Mouse (Mus musculus): ENCODE measurements around the gene Disp3. TPM values are rescaled to one million over a fixed set of nuclear protein-coding genes. Genes with fewer than 3 reads are reported as not detected.
A peak's percentile ranks its signal among the peaks of the same experiment; 100 is the strongest.

The Disp3 gene
- total RNA-seq, 2 experiments from 2014 or later: 0.10 to 1.3 TPM

DNA sequence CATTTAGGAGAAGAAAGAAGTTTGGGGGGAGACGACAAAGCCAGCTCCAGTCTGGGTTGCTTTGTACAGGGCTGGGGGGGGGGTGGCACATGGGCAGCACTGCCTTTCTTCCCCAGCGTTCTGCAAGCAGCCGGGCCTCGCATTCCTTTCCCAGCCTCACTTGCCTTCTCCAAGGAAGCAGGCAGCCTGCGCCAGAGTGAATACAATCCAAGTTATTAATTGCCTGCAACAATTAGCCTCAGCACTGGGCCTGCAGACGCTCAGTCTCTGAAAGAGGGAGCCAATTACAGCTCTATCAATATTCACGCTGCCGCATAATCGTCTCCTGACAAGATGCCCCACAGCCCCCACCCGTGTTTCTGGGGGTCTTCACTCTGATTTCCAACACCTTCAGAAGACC lies 4.1 kb upstream of the Disp3 start:
- no peak for DNase-seq (ENCODE audit: low spot score in 2 of 2)

DNA sequence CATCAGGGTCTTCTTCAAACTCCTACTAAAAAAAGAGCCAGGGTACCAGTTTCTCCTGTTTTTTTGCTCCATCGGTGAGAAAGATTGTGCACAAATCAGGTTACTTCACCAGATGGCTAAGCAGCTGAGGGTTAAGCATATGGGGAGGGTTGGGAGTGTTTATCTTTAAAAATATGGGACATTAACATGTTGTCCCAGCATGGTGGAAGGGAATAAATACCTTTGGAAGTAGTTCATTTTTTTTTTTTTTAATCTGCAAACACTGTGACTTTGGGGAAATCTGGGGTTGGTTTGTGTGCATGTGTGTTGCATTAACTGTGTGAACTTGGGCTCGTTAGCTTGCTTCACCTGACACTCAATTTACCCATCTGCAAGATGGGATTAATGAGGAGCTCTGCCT lies 3.3 kb upstream of the Disp3 start:
- DNase-seq (ENCODE audit: low spot score in 2 of 2): no peak

DNA sequence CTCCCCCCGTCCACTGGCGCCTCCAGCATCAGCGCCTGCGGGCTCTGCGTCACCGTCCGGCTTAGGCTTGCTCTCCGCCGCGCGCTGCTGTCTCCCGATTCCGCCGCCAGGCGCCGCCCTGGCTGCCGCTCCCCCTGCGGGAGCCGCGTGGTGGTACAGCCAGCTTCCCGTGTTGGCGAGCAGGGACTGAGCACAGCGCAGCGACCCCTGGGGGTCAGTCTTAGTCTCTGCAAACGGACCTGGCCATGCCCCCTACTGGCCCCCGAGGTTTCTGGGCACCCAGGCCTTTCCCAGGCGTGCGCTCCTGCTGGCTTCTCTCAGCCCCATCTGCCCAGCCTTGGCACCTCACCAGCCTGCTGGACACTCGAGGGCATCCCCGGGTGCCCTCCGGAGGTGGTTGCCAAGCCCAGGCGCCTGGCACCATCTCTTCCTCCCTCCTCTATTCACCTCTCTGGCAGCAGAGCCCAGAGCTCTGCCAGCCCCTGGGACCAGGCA lies 337 bp upstream of the Disp3 start:
- DNase-seq (ENCODE audit: low spot score in 2 of 2): peak; percentile 76

DNA sequence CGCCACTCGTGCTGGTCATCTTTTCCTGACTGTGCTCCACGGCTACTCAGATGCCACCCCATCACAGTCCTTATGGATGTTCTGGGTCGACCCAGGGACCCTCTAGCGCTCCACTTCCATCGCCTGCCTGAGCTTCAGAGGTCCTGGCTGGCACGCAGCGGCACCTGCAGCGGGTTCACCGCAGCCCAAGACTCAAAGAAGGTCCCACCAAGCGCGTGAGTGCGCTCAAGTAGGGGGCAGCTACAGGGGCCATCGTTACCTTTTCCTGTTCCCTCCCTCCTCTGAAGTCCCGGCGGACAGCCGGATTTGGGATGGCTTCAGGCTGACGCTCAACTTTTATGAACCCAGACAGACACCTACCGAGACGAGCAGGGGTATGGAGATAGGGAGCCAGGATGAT lies 724 bp downstream of the Disp3 start:
- DNase-seq (ENCODE audit: low spot score in 2 of 2): no peak

DNA sequence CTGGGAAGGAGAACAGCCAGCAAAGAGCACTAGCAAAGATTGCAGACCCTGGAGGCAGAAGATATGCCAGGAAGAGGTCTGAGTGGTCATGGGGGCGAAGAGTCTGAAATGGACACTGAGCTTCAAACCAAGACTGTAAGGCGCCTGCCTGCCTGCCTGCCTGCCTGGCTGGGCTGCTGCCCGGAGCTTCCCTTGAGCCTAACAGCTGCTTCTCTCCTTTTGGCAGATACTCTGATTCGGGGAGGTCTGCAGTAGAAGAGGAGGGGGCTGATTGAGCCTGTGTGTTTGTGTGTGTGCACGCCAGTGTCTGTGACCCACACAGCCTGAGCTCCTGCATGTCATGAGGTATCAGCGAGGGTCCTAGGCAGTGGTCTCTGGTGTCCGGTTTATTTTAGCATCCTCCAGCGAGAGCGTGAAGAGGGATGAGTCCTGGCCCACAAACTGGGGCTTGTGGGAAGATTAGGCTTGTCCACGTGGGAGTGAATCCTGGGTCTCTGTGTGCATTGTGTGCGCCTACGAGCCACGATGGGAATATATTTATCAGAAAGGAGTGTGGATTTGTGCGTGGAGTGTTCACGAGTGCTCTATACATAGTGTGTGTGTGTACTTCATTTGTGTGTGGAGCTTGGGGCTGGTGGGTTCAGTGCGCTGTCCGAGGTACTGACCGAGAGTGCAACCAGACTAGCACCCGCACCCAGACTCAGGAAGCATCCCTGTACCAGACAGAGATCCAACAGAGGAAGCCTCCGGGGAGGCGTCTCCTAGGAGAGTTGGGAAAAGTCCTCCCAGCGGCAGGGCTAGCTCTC lies 1.3 kb downstream of the Disp3 start:
- DNase-seq (ENCODE audit: low spot score in 2 of 2): peak in 1 of 2 experiments; percentile 42

DNA sequence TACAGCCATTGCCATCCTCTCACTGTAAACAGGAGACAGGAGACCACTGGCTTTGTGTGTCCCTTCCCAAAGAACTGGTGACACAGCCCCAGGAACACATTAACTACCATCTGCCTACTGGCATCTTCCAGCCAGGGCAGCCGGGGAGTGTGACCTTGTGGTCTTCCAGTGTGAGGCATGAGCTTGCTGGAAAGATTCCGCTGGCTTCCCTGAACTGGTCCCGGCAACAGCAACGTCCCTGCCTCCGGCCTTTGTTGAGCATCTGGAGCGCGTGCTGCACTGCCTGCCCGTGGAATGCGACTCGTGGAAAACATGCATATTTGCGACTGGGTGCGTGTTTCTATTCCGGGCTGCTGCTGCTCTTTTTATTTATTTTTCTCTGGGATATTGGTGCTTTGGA lies 3.5 kb downstream of the Disp3 start:
- no peak for DNase-seq (ENCODE audit: low spot score in 2 of 2)

DNA sequence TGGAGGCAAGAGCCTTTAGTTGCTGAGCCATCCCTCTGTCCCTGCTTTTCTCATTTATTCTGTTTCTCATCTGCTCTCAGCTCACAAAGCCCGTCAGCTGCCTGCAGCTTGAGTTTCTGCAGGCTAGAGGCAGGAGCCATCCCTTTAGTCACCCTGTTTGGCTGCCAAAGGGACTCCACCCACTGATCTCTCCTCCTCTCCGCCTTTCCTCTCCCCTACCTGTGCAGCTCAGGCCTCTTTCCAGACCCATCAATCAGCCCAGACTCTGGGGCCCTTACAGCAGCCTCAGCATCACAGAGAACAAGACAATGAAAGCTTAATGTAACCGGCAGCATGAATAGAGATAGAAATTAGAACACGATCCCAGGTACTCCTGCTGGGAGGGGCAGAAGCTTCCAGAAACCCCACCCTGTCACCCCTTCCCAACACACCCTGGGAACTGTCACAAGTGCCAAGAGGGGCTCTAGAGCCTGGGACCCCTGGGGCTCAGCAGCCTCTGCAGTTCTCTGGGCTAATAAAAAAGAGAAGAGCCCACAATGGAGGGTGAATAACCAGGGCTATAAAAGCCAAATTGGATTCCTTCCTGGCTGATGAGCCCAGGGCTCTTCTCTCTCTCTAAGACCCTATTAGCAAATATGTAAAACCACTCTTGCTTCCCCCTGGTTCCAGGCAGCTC lies 10.8 kb downstream of the Disp3 start:
- DNase-seq (ENCODE audit: low spot score in 2 of 2): no peak

DNA sequence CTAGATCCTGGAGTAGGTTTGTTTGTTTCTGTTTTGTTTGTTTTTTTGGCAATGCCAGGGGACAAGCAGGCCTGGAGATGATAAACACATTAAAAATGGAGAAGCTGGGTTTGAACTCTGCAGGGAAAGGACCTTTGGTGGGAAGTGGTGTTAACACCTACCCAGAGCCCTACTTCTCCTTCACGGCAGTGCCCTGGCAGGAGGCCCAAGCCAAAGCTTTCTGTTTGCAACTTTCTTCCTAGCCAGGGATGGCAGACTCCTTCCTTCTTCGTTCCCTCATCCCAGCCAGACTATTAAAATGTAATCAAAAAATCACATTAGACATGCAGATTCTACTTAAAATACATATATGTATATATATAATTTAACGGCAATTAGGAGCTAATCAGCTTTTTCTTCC lies 13.1 kb downstream of the Disp3 start:
- DNase-seq (ENCODE audit: low spot score in 2 of 2): no peak

DNA sequence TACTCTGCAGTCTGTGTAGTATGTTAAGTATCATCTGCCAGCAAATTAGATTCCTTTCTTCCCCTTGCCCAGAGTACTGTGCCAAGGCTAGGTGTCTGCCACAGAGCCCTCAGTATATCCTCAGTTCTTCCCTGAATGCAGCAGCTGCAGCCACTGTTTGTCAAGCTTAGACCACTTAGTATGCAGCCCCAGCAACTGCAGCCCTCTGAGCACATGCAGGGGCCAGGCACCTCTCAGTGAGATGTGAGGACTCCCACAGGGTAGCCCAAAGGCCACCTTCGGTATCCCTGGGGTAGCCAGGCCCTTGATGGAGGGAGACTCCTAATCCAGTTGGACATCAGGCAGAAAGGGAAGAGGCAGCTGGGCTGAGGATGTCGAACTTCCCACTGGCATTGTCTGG lies 14.5 kb downstream of the Disp3 start:
- no peak for DNase-seq (ENCODE audit: low spot score in 2 of 2)

DNA sequence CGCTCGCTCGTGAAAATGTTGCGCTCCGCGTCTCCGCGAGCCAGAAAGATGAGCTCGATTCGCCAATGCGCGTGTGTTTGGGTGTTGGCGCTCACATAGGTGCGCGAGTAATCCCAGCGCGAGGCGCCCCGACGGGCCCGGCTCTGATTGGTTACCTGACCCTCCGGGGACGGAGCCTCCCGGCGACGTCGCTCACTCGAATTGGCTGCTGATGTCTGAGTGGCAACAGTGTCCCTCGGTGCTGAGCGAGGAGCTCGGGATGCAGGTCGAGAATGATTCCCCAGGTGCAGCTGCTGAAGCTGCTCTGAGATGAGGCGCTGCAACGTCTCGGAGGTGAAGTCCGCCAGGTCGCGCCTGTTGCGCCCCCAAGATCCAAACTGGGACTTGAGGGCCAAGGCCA lies 16.1 kb downstream of the Disp3 start:
- no peak for DNase-seq (ENCODE audit: low spot score in 2 of 2)

DNA sequence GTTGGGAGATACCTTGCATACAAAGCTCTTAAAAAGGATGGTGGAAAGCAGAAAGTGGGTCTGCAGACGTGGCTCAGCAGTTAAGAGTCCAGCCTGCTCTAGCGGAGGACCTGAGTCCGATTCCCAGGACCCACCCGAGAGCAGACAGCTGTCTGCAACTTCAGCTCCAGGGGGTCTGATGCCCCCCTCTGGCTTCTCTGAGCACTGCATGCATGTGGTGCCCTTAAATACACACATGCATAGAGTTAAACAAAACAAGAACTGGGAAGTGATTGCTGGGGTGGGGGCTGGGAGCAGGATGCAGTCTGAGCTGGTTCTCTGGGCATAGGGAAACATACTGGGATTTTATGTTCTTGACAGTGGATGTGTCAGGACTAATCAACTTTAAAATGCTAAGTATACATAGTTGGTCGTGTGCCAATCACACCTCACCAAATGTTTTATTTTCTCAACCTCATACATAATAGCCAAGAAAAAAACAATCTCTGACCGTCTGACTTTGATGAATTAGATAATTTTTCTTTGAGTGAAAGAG lies 20.7 kb downstream of the Disp3 start:
- no peak for DNase-seq (ENCODE audit: low spot score in 2 of 2)

DNA sequence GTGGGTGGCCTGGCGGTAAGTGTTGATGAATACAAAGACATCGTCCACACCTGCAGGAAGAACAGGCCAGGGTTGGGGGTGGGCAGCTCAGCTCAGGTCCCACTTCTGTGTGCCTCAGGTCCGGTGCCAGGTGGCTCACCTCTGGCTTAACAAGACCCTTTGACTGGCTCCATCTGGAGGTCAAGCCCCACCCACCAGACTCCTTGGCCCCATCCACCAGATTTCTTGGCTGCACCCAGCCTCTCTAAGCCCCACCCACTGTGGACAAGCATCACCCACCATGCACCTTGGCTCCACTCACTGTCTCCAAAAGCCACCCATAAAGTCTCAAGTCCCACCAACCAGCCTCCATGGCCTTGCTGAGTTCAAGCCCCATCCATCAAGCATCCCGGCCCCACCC lies 27.8 kb downstream of the Disp3 start:
- no peak for DNase-seq (ENCODE audit: low spot score in 2 of 2)

DNA sequence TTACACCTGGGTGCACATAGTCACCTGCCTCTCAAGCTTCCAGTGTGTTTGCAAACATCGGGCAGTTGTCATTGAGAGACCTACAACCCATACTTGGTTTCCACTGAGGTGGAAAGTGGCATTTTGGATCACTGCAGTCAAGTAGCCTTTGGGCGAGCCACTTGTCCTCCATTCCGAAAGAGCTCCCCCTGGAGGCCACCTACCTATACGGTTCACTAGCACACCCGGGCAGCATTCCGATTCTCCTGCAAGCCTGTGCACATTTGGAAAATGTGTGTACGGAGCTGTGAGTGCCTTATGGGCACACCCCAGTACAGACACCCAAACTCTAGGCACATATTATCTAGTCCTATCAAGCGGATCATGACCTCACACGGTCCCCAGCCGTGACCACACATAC lies 38.4 kb downstream of the Disp3 start:
- DNase-seq (ENCODE audit: low spot score in 2 of 2): peak in 1 of 2 experiments; percentile 12

DNA sequence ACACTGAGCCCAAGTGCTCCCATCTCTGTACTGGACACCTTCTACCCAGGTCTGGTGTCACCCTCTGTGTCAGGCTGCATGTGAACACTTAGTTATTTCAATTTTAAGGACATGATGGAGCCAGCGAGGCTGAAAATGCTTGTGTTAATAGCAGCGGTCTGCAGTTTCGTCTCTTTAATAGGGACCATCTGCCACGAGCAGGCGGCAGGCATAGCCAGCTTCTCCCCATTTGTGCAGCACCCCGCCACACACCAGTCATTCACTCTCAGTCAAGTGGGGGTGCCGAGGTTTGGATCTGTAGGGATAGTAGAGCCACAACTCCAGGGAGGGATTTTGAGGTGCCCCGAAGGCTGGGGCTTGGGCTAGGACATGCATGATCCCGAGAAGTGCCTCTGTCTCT lies 47.4 kb downstream of the Disp3 start:
- no peak for DNase-seq (ENCODE audit: low spot score in 2 of 2)

DNA sequence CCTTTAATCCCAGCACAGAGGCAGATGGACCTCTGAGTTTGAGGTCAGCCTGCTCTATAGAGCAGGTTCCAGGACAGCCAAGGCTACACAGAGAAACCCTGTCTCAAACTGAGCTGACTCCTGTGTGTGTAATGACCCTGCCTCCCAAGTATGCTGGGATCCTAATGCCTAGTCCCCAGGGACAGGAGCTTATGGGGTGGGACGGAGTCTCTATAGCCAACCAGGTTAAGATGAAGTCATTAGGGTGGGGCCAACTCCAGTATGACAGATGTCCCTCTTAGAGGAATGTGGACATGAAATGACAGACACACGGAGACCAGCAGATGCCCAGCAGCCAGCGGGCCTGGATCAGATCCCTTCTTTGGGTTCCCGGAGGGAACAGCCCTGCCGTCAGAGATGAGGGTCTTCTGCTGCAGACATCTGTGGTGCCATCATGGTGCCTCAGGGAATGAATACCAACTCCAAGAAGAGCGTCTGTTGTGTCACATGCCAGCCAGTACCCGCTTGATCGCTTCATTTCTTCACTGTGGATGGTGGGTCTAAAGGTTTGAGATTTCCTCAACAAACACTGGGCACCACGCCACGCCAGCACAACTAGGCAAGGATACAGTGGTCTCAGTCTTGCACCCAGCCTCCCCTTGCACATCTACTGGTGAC lies 48.2 kb downstream of the Disp3 start:
- no peak for DNase-seq (ENCODE audit: low spot score in 2 of 2)

DNA sequence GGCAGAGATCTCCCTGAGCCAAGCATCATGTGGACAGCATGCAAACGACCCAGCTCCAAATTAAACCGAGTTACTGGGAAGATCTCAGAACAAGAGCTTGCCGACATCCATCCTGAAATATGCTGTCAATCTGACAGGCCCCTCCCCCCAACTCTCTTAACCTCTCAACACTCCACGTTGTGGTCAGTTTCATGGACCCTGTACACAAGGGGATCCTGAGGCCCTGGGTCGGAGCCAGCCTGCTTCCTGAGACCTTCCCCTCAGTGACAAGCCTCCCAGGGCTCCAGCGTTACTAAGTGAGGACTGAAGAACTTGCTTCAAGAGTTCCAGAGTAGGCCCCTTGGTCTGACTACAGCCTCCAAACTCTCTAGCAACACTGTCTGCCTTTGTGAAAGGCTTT lies 48.8 kb downstream of the Disp3 start:
- no peak for DNase-seq (ENCODE audit: low spot score in 2 of 2)

DNA sequence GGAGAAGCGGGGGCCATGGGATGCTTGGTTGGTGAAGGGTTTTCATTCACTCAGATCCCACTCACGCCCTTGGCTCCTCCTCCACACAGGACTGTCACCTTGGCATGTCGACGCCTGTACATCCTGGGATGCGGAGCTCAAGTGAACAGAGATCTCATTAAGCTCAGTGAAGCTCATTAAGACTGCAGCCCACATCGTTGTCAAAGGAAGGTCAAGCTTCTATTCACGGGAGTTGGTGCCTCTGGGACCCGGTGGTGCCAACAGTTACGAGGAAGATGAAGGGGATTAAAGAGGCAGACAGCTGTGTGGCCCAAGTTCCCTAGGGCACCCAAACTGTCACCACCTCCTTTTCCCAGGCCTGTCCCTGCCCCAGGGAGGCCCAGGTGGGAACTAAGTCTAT lies 49.5 kb downstream of the Disp3 start:
- DNase-seq (ENCODE audit: low spot score in 2 of 2): no peak

DNA sequence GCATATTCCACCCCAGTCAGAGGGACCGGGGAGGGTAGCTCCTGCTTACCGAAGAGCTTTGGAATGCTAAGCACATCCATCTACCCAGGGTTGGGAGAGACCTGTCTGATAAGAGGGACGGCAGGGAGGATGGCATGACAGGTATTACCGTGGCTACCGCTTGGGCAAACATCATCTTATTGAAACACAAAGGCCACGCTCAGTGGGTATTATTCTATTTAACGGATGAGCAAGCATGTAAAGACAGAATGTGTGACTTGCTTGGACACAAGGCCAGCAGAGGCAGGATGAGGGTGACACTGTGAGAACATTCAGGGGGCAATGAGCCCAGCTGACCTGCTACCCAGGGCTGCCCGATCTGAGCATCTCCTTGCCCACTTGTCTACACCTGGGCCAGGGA lies 51.1 kb downstream of the Disp3 start:
- DNase-seq (ENCODE audit: low spot score in 2 of 2): no peak

DNA sequence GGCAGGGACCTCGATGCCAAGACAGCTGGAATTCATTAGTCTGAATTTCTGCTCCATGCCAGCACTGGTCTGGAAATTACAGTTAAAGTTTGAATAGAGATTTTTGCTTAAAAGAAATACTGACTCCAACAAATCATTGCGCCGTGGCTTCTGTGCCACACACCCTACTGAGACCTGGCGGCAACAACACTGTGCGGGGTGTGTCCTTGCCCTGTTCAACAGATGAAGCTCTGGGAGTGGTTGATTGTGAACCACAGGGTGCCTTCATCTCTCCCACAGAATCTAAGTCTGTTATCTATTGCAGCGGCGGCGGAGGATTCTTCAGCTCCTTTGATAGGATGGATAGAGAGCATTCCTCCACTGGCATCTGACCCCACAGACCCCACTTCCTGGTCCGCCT lies 54.7 kb downstream of the Disp3 start:
- DNase-seq (ENCODE audit: low spot score in 2 of 2): no peak

DNA sequence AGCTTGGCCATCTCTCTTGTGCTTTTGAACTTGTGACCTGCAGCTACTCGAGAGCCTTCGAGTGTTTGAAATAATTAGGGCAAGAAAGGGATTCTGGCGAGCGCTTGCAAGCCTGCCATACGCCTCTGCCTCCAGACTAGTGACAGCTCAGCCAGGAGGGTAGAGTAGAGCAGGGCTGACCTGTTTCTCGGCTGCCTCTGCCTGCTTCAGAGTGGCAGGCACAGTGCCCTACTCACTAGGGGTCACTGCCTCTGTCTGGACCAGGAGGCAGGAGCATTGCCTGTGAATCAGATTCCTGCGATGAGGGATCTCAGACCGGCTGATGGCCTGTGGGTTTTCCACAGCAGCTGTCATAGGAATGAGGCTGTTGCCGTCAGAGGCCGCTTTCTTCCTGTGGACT lies 55.1 kb downstream of the Disp3 start:
- no peak for DNase-seq (ENCODE audit: low spot score in 2 of 2)

DNA sequence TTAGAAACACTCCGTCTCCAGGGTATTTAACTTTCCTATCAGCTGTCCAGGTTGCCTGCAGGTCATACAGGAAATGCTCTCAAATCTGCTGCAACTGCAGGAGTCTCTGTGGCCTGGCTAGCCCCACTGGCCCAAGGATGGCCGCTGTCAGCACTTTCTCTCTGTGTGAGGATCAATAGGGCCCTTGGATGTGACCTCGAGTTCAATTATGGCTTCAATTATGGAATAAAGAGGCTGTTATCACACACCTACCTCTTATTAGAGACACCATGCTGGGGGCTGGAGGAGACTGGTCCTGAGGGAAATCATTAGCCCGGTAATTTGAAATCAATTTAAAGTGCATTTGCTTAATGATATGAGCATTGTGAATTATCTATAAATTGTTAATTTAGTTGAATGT lies 55.6 kb downstream of the Disp3 start:
- no peak for DNase-seq (ENCODE audit: low spot score in 2 of 2)

DNA sequence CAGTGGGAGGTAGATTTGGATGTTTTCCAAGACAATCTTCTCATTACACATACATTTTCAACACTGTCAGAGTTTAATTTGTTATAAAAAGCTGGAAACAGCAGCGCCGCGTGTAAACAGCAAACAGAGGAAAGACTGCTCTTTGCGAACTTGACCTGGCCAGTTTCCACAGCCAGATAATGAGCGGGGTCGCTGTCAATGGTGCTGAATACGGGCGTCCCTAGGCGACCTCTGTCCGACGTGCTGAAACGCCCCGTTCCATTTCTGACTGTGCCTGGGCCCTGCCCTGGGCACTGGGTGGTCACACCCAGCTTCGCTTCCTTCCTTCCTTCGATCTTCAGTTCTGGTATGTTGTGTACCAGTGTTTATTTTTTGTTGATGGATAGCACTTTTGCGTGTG lies 58.1 kb downstream of the Disp3 start:
- peak; percentile 27 to 50 for DNase-seq (ENCODE audit: low spot score in 2 of 2)

Data from adrenal gland, adult 18-20 months (tissue).